In genomic region chr11:51518585-51518984, GRCm38 (mm10) we compare ENCODE assay signal across 24 mouse cellular contexts.
"Had no signal": no experiment of that assay in that cellular context is flagged by ENCODE, and none has a peak within 500 bp of the region (broad histone marks: within the 10 kb centered on the region; RNA-seq: fewer than 3 reads in every experiment).

No protein-coding gene starts in this region.

- H3K27ac ChIP-seq: gastrocnemius, adult 2 months; heart, adult 2 months; heart, embryonic 13.5 days; heart, embryonic 15.5 days; hindbrain, embryonic 13.5 days; hindbrain, embryonic 15.5 days; hindbrain, postnatal 0 days; layer of hippocampus, adult 2 months; limb, embryonic 13.5 days; limb, embryonic 15.5 days; liver, embryonic 12.5 days; liver, embryonic 14.5 days had no signal

- H3K4me3 ChIP-seq: gastrocnemius, adult 2 months; heart, adult 2 months; heart, embryonic 13.5 days; heart, embryonic 15.5 days; hindbrain, embryonic 13.5 days; hindbrain, embryonic 15.5 days; layer of hippocampus, adult 2 months; limb, embryonic 13.5 days; limb, embryonic 15.5 days; liver, embryonic 12.5 days had no signal

- H3K36me3 ChIP-seq: heart, embryonic 13.5 days; heart, embryonic 15.5 days; hindbrain, embryonic 13.5 days; hindbrain, embryonic 15.5 days; limb, embryonic 13.5 days; limb, embryonic 15.5 days; liver, embryonic 12.5 days had no signal

- H3K9ac ChIP-seq: heart, embryonic 13.5 days; heart, embryonic 15.5 days; hindbrain, embryonic 13.5 days; hindbrain, embryonic 15.5 days; limb, embryonic 13.5 days; limb, embryonic 15.5 days; liver, embryonic 12.5 days; liver, embryonic 14.5 days had no signal

- DNase-seq: gastrocnemius, adult 2 months; gastrocnemius, postnatal 10 days; gastrocnemius, postnatal 36 days; heart, adult 11 months; heart, adult 2 months; heart, postnatal 14 days; heart, postnatal 36 days; kidney, adult 11 months; kidney, adult 8-10 months; kidney, postnatal 10 days; kidney, postnatal 25 days; kidney, postnatal 4 days had no signal

- H3K4me1 ChIP-seq: heart, embryonic 15.5 days; hindbrain, embryonic 13.5 days; hindbrain, embryonic 15.5 days; liver, embryonic 12.5 days had no signal

- ATAC-seq: hindbrain, postnatal 0 days; intestine, embryonic 16.5 days; liver, embryonic 12.5 days had no signal

- H3K4me2 ChIP-seq: heart, embryonic 11.5 days; heart, embryonic 13.5 days; heart, embryonic 15.5 days; hindbrain, embryonic 13.5 days; hindbrain, embryonic 15.5 days; limb, embryonic 13.5 days; limb, embryonic 15.5 days; liver, embryonic 12.5 days had no signal

- H3K9me3 ChIP-seq: heart, embryonic 13.5 days; heart, embryonic 15.5 days; hindbrain, embryonic 13.5 days; hindbrain, embryonic 15.5 days; limb, embryonic 13.5 days; limb, embryonic 15.5 days had no signal

- H3K27me3 ChIP-seq: hindbrain, embryonic 13.5 days; hindbrain, embryonic 15.5 days; limb, embryonic 13.5 days; liver, embryonic 12.5 days had no signal
